Mouse (Mus musculus) intestine, embryonic 14.5 days (tissue): ENCODE data around the gene Olfr212. TPM values are rescaled to one million over a fixed set of nuclear protein-coding genes. Genes with fewer than 3 reads are reported as not detected.
"Not testable (repeated sequence)": the region's sequence is repeated elsewhere in the genome, so short reads cannot be mapped to it uniquely, and the experiment has no call there.

Source experiments
- ATAC-seq: fragments of 200-750 bp; cut with Nextera tagmentation; replicated peaks from 2 replicates; pipeline ENCODE4 v1.8.0; 2017; ENCODE audit warnings: low read depth, moderate number of reproducible peaks, moderate TSS enrichment, moderate library complexity; ENCODE audit not compliant: low FRiP score, low TSS enrichment
- DNase-seq: peaks from one replicate; pipeline ENCODE4 v3.0.0-alpha.2; 2018; ENCODE audit warnings: low spot score
- H3K27ac ChIP-seq: fragments of 300-500 bp; sonication (generic); 2 replicates; pipeline ENCODE4 v1.5.1; 2014; ENCODE audit warnings: low read depth, mild to moderate bottlenecking, control low read depth
- H3K27me3 ChIP-seq: fragments of 300-500 bp; sonication (generic); replicated peaks from 2 replicates; pipeline ENCODE4 v1.6.1; 2014; ENCODE audit warnings: low read length, control low read depth; ENCODE audit not compliant: control insufficient read depth, insufficient read depth
- H3K36me3 ChIP-seq: fragments of 300-500 bp; sonication (generic); 2 replicates; pipeline ENCODE4 v1.6.1; 2014; ENCODE audit warnings: low read length, control low read depth; ENCODE audit not compliant: control insufficient read depth, insufficient read depth
- H3K4me1 ChIP-seq: fragments of 300-500 bp; sonication (generic); replicated peaks from 2 replicates; pipeline ENCODE4 v1.6.1; 2014; ENCODE audit warnings: low read length, control low read depth, mixed read lengths; ENCODE audit not compliant: control insufficient read depth, insufficient read depth
- H3K4me2 ChIP-seq: fragments of 300-500 bp; sonication (generic); 2 replicates; pipeline ENCODE4 v1.6.1; 2014; ENCODE audit warnings: low read length
- H3K4me3 ChIP-seq: fragments of 300-500 bp; sonication (generic); 2 replicates; pipeline ENCODE4 v1.5.1; 2014; ENCODE audit warnings: low read depth, low read length, control low read depth, mixed read lengths
- H3K9ac ChIP-seq: fragments of 300-500 bp; sonication (generic); 2 replicates; pipeline ENCODE4 v1.6.1; 2014; ENCODE audit warnings: mild to moderate bottlenecking, low read length
- H3K9me3 ChIP-seq: fragments of 300-500 bp; sonication (generic); 2 replicates; pipeline ENCODE4 v1.6.1; 2016; ENCODE audit warnings: low read length, control low read depth; ENCODE audit not compliant: control insufficient read depth
- WGBS: fragments of 180-500 bp; shearing (Covaris S2); extraction: QIAGEN DNeasy Blood & Tissue Kit; methylation state at CpG from one replicate; pipeline ENCODE4 v1.1.7; 2014; 5-methylcytosine and 5-hydroxymethylcytosine counted together
- polyA plus RNA-seq: library from polyadenylated mRNA; unstranded; fragments of >200 nt; fragmentation: Nextera tagmentation; extraction: Ambion mirVana; gene quantifications from 2 replicates; pipeline ENCODE4 v1.2.1, GENCODE M21; 2014

Olfr212 gene
- polyA plus RNA-seq, 1 experiment from 2014 or later: not detected

DNA sequence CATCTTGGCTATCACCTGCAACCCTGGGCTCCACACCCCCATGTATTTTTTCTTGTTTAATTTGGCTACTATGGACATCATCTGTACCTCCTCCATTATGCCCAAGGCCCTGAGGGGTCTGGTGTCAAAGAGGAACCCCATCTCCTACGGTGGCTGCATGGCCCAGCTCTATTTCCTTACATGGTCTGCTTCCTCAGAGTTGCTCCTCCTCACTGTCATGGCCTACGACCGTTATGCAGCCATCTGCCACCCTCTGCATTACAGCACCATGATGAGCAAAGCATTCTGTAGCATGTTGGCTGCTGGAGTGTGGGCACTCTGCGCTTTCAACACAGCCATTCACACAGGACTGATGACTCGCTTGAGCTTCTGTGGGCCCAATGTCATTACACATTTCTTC lies 12.6 kb upstream of the Olfr212 start:
- WGBS: 86% methylated on average over 5 of the region's 5 CpGs
- H3K27me3 ChIP-seq: no peaks in the 10 kb centered on the region
- no peak overlapping the region for H3K27ac ChIP-seq
- ATAC-seq (no peak), DNase-seq (no peak)
- H3K9ac ChIP-seq: no peak overlapping the region
- no peak overlapping the region for H3K4me2 ChIP-seq
- H3K4me1 ChIP-seq: no peaks in the 10 kb centered on the region
- H3K36me3 ChIP-seq: no peaks in the 10 kb centered on the region
- H3K4me3 ChIP-seq: no peak overlapping the region
- H3K9me3 ChIP-seq: no peaks in the 10 kb centered on the region

DNA sequence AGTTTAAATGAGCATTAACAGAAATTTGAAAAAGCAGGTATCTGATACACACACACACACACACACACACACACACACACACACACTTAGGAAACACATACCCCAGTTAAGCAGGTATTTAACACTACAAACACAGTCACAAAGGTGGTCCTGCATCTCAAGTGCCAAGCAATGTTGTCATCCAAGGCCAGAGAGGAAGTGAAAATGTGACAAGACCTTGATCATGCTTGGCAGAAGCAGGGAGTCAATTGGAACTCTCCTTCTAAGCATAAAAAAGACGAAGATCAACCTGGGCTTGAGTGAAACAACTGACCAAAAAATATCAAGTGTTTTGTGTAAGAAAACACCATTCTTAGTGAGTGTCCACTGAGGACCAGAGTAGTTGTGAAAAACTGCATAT lies 10.4 kb upstream of the Olfr212 start:
- Histone ChIP-seq H3K27me3 (no peaks in the 10 kb centered on the region), H3K9me3 (no peaks in the 10 kb centered on the region), H3K4me2 (no peak overlapping the region), H3K36me3 (no peaks in the 10 kb centered on the region), H3K27ac (no peak overlapping the region), H3K4me1 (no peaks in the 10 kb centered on the region), H3K4me3 (no peak overlapping the region), H3K9ac (no peak overlapping the region)
- no peak for ATAC-seq
- WGBS: 81% methylated on average over 1 of the region's 1 CpGs
- no peak for DNase-seq

DNA sequence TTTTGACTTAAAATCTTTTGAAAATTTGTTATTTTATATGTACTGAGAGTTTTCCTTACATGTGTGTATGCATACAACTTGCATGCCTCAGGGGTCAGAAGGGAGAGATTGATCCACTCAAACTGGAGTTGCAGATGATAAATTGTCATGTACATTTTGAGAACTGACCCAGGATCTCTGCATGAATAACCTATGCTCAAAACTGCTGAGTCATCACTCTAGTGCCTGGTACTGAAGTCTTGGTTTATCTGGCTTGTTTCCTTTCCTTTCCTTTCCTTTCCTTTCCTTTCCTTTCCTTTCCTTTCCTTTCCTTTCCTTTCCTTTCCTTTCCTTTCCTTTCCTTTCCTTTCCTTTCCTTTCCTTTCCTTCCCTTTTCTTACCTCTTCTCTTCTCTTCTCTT lies 8.5 kb downstream of the Olfr212 start:
- H3K4me1 ChIP-seq: no peaks in the 10 kb centered on the region
- H3K9me3 ChIP-seq: no peaks in the 10 kb centered on the region
- no peak overlapping the region for H3K9ac ChIP-seq
- DNase-seq: no peak
- no peak for ATAC-seq
- no peak overlapping the region for H3K27ac ChIP-seq
- H3K4me3 ChIP-seq: no peak overlapping the region
- no peaks in the 10 kb centered on the region for H3K36me3 ChIP-seq
- H3K4me2 ChIP-seq: no peak overlapping the region
- no peaks in the 10 kb centered on the region for H3K27me3 ChIP-seq

DNA sequence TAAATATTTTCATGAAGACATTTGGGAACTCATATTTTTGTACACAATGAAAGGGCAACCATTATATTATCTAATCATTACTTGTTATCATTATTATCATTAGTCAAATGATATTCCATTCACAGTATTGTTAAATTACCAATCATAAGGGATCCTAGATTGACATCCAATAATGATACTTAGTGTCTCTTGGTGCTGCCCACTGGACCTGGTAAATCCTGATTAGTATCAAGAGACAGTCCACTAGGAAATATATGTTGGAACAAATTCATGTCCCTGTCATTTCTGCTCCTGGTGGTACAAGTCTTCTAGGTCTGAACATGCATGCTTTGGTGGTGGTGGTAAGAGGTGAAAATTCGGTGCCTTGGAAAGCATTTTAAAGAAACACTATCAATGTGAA lies 31.8 kb downstream of the Olfr212 start, which contains the start of gene Olfr213:
Gene Olfr213, plus strand, starts transcription at position 301 of the 400 bp plus-strand sequence.
- no peak for ATAC-seq
- H3K27me3 ChIP-seq: no peaks in the 10 kb centered on the region

DNA sequence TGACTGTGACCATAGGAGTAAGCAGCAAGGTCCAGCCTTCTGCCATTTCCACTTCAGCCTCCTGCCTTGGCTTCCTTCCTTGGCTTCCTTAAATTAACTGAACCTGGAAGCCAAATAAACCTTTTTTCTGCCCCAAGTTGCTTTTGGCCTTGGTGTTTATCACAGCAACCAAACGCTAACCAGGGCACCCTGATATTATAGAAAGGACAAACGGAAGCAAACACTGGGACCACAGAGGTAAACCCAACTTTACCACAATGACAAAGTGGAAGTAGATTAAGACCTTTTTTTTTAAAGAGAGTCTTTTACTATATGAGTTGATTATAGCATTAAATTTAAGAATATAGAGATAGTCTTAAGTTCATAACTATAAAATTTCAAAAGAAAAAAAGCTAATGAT lies 36.2 kb downstream of the Olfr212 start:
- Histone ChIP-seq H3K4me2 (no peak overlapping the region), H3K27ac (no peak overlapping the region), H3K4me3 (no peak overlapping the region), H3K4me1 (no peaks in the 10 kb centered on the region), H3K9ac (no peak overlapping the region), H3K27me3 (no peaks in the 10 kb centered on the region), H3K9me3 (no peaks in the 10 kb centered on the region), H3K36me3 (no peaks in the 10 kb centered on the region)
- DNase-seq (no peak), ATAC-seq (no peak)
- 75% methylated on average over 2 of the region's 2 CpGs for WGBS

More for the DNA sequence above, 31.8 kb downstream of the Olfr212 start, which contains the start of gene Olfr213:
- no peak for DNase-seq
- Histone ChIP-seq H3K4me2 (no peak within 1 kb of the TSS), H3K4me1 (no peaks in the 10 kb centered on the region), H3K36me3 (no peaks in the 10 kb centered on the region), H3K9ac (no peak within 1 kb of the TSS), H3K9me3 (no peaks in the 10 kb centered on the region), H3K4me3 (no peak within 1 kb of the TSS), H3K27ac (no peak within 1 kb of the TSS)
- 72% methylated on average over 1 of the region's 1 CpGs for WGBS

DNA sequence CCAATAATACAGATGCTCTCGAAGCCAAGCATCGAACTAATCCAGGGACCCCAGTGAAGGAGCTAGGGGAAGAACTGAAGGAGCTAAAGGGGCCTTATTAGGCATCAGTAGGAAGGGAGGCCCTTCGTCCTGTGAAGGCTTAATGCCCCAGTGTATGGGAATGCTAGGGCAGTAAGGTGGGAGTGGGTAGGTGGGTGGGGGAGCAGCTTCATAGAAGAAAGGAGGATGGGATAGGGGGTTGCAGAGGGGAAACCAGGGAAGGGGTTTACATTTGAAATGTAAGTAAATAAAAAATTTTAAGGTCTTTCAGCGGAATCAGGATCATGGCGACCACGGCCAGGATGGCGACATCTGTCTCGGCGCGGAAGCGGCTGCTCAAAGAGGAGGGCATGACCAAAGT lies 44.5 kb downstream of the Olfr212 start, which contains the start of gene Gm5580:
Gene Gm5580, plus strand, starts transcription at position 301 of the 400 bp plus-strand sequence.
- WGBS: 94% methylated on average over 11 of the region's 11 CpGs
- not testable (repeated sequence) for H3K9me3 ChIP-seq, H3K4me3 ChIP-seq, H3K36me3 ChIP-seq, H3K27me3 ChIP-seq, H3K9ac ChIP-seq, H3K27ac ChIP-seq, ATAC-seq, H3K4me1 ChIP-seq, H3K4me2 ChIP-seq, DNase-seq

DNA sequence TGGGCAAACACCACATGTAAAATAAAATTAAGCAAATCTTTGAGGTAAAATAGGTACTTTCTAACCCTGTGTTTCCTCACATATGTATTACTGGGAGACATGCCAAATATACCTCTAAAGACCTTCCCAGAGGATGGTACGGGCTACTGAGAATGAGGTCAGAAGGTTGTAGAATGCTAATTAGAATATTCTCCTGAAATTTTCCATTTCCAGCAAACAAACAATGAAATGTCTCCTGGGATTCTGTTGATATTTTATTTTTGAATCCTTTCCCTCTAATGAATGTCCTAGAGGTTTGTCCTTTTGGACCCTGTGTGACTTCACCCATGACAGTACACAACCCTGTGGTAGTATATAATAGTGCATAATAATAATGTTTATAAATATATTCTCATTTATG lies 47.6 kb downstream of the Olfr212 start, which contains the start of gene Olfr214:
Gene Olfr214, plus strand, starts transcription at position 301 of the 400 bp plus-strand sequence.
- Histone ChIP-seq H3K9me3 (no peaks in the 10 kb centered on the region), H3K4me3 (no peak within 1 kb of the TSS), H3K36me3 (no peaks in the 10 kb centered on the region), H3K4me1 (no peaks in the 10 kb centered on the region), H3K9ac (no peak within 1 kb of the TSS), H3K4me2 (no peak within 1 kb of the TSS), H3K27ac (no peak within 1 kb of the TSS), H3K27me3 (no peaks in the 10 kb centered on the region)
- DNase-seq (no peak), ATAC-seq (no peak)
- 78% methylated on average over 1 of the region's 1 CpGs for WGBS

DNA sequence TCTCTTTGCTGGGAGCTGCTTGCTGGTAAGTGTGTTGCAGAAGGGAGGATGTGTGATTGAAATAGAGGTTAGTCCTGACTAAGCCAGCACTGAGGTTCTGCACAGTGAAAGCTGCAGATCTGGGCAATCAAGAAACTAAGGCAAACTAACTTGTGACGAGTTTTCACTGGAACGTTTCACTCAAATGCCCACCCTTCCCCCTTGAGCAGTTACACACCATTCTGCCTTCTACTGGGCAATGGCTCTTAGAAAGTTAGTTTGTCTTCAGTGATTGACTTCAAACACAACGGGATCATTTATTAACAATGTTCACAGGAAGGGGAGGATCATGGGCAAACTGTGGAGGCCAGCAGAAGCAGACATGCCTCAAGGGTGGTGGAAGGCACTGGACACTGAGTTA lies 48.6 kb downstream of the Olfr212 start:
- Histone ChIP-seq H3K4me1 (no peaks in the 10 kb centered on the region), H3K27me3 (no peaks in the 10 kb centered on the region), H3K9ac (no peak overlapping the region), H3K9me3 (no peaks in the 10 kb centered on the region), H3K27ac (no peak overlapping the region), H3K4me2 (no peak overlapping the region), H3K36me3 (no peaks in the 10 kb centered on the region), H3K4me3 (no peak overlapping the region)
- ATAC-seq: no peak
- no peak for DNase-seq
- 64% methylated on average over 3 of the region's 3 CpGs for WGBS
